Mouse (Mus musculus) CD4-positive helper T cell, adult 2 months (primary cell): ENCODE results near the gene Hoxc4.

Experiments
- DNase-seq: peaks from one replicate; pipeline ENCODE4 v3.0.0-alpha.2; 2012; ENCODE audit warnings: low read depth, missing footprints, low spot score

The Hoxc4 gene

DNA sequence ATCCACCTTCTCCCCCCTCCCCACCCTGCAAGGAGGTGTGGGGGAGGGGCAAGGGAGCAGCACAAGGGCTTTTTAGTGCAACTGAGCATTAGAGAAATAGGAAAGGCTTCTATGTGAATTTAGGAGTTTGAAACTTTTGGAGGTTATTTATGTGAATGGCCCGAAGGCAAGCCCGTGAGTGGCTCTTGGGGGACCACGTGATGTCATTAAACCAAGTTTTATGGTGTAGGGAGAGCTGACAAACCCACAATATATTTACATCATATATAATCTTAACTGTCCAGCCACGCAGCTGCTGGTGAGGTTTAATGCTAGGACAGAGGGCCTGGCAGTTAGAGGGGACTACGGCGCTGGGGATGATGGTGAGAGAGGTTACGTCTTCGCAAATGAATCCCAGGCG, at the start of gene Hoxc4:
Gene Hoxc4 (plus strand): TSS at position 299 of the 400 bp plus-strand sequence.
- no peak for DNase-seq

DNA sequence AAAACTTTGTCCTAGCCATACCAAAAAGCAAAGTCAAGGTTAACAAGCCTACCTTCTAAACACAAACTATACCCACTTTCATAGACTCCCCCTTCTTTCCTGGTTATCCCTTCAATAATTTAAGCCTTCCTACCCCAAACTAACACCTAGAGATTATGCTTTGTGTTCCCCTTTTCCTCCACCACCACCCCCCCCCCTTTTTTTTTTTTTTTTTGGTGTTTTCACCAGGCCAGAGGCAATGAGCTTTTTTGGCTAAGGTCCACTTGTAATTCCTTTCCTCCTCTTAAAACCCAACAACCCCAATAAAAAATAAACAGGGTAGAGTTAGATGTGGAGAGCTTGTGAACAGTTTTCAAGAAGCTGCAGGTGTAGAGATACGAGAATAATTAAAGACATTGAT, 49.4 kb upstream of the Hoxc4 start:
- DNase-seq = no peak

DNA sequence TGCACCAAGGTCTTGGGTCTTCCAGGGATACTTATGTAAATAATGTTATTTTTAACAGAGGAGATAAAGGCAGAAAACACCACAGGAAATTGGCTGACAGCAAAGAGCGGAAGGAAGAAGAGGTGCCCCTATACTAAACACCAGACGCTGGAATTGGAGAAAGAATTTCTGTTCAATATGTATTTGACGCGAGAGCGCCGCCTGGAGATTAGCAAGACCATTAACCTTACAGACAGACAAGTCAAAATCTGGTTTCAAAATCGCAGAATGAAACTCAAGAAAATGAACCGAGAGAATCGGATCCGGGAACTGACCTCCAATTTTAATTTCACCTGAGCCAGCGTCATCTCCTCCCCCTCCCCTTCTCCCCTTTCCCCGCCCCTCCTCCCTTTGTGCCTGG, 48.0 kb upstream of the Hoxc4 start:
- DNase-seq = no peak

DNA sequence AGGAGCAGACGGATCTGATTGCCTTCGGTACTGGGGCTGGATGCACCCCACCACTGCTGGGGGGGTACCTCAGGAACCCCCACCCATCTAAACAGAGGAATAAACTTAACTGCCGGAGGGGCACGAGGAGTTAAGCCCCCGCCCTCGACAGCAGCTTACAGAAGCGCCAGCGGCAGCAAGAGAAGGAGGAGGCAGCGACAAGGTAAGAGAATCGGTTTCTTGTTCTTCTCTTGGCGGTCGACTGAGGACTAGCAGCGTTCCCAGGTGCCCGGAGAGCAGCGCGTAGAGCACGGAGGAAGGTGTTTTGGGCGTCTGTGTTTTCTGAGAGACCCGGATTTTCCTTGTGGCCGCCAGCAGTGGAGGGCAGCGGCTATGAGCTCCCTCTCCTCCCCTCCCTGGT, 46.5 kb upstream of the Hoxc4 start:
- DNase-seq = no peak

DNA sequence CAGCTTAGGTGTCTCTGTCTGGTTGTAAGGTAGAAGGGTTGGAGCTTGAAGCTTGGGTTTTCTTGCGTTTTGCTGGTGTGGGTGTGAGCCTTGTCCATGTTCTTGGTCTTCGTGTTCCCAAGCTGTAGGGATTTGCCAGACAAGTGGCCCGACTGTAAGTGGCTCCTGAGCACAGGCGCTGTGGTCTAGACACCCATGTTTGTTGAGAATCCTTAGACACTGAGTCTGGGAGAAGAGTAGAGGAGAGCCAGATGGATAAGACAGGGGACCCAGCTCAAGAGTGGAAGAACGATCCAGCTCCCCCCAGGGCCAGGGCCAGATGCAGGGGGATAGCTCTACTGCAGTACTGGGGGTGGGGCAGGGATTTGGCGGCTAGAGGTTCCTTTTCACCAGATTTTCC, 46.0 kb upstream of the Hoxc4 start:
- DNase-seq = no peak

DNA sequence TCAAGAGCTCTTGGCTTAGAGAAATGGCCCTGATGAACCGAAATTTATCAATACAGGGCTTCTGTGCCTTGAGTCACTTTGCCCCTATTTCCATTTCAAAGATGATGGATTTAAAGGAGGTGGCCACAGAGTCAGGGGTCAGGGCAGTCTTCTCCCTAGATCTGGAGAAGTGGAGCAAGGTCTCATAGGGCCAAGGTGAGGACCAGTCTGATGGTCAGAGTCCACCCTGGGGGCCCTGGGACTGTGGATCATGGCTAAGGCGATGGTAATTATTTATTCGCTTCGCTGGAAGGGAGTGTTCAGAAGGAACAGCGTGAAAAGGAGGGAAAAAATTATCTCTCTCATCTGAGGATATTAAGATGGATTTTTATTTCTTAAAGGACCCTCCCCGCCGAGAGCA, 43.7 kb upstream of the Hoxc4 start:
- no peak for DNase-seq

DNA sequence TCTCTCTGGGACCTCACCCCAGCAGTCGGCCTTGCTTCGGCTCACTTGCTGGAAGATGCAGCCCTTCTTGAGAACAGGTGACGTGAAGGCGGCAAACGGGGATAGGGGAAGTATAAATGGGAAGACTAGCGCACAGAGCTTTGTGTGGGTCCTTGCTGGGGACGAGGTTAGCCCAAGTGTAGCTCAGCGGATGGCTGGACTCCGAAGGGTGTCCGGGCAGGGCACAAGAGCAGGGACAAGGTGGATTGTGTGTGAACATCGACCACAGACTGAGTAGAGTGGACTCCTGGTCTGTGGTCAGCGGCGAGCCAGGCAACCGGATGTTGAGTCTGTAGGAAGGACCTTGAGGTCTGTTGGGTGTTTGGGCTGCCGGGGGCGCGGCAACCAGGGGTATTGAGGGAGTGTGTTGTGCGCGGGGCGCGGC, 43.0 kb upstream of the Hoxc4 start:
- DNase-seq = no peak

DNA sequence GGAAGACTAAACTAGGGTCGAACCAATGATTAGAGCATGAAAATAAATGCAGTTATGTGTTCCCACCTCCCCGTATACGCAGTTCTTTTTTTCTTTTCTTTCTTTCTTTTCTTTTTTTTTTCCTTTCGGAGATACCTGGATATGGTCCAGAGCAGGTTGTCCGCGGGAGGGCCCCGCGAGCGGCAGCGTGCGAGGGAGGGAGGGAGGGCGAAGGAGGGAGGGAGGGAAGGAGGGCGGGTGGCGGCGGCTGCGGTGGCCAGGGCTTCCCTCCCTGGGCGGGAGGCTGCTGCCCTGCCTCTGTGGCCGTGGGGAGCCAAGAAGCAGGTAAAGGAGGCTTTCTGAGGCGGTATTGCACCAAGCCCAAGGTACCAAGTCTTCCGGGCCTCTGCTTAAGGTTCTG, 42.6 kb upstream of the Hoxc4 start, which contains the start of gene Hoxc9:
Gene Hoxc9 (plus strand): TSS at position 269 of the 400 bp plus-strand sequence.
- DNase-seq = no peak

DNA sequence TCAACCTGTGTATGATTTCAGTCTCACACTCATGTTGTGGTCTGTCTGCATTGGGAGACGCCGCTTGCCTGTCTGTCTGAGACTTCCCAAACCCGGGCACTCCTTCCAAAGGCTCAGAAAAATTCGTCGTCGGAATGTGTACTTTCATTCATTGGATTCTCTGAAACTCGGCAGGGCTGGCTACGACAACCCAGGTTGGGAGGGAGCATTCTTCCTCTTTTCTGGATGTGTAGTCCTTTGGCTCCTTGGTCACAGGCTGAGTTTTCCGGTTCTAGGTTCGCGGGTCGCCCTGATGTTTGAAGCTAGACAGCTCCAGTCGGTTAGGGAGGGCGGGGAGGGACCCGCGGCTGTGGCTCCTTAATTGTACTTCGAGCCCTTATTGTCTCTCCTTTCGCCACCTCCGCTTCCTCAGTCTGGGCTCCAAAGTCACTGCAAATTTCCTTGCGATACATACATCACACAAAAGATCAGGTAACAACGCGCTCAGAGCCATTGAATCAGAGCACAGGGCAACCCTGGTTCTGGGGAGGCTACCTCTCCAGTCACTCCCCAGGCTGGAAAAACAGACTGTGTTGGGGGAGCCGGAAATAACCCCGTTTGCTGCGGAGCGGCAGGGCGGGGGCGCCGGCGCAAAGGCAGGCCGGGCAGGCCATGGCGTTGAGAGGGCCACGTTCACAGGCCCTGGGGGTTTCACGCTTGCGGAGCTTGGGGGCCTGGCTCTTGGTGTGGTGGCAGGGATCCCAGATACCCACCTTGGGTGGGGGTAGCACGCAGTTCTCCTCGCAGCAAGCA, 41.9 kb upstream of the Hoxc4 start:
- peak; percentile 37 for DNase-seq

DNA sequence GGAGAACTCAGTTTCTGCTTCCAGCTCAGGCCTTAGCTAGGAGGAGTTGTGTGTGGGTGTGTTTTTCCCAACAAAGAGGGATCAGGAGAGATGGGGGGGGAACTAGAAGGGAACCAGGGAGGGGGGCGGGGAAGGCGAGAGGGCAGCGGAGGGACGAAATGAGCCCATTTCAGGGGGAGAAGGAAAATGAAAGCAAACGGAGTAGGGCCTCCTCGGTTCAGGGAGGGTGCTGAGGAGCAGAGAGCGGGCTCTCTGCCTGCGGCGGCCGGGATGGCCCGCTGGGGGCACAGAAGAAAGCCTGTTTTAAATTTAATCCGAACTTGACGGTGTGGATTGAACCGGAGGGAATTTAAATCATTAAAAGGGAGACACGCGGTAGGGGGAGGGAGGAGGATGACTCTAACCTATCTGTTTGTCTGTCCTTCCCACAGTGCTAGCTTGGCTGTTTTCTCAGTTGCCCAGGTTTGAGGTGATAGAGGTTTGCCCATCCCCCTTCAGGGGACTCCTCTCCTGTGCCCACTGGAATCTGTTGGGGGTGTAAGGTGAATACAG, 41.2 kb upstream of the Hoxc4 start:
- DNase-seq = no peak

DNA sequence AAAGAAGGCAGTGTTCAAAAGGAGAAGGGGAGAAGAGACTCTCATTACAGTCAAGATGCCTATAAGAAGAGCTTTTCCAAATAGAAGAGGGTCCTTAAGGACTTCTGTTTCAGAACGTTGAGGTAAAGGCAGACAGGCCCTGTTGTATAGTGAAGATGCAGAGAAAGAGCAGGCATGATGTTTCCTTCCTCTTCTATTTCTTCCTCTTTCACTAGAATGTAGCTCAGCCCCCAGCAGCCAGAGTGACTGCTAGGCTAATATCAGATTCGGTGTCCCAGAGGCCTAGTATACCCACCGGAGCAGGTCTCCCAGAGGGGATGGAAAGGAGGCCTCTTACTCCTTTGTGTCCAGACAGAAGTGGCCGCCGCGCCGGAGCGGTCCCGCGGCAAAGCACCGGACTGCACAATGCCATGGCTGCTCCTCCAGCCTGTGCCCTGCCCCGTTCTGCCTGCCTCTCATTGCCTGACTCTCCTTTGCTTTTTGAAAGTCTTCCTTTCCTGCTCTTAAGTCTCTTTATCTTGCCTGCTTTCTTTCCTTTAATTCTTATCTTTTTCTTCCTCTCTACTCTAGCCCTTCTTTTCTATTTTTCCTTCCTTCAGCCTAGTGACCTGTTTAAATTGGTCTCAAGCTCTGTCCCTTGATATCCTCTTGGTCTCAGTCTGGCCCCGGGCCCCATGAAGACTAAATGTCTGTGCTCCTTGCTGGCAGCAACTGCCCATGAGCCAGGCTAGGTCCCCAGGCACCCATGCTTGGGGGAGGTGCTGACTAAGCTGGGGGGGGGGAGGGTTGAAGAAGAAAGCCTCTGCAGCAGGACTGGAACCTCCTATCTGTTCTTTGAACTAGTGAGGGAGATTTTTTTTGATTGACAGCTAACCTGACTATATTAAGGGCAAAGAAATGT, 39.9 kb upstream of the Hoxc4 start:
- DNase-seq = no peak

DNA sequence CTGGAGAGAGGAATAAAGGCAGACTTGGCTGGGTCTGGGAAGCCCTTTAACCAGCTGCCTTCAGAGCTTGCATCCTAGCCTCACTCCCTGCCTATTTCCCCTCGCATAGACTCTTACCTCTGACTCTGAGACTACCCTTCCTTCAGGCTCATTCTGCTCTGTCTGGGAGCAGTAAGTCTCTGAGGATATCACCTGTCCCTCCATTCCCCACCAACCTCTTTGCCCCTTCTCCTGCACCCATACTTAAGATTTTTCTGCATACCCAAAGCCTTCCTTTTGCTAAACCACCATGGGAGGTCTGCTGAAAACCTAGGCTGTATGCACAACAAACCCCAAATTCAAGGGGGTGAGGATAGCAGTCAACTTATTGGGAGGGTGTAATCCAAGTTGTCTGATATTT, 38.8 kb upstream of the Hoxc4 start:
- DNase-seq = no peak

DNA sequence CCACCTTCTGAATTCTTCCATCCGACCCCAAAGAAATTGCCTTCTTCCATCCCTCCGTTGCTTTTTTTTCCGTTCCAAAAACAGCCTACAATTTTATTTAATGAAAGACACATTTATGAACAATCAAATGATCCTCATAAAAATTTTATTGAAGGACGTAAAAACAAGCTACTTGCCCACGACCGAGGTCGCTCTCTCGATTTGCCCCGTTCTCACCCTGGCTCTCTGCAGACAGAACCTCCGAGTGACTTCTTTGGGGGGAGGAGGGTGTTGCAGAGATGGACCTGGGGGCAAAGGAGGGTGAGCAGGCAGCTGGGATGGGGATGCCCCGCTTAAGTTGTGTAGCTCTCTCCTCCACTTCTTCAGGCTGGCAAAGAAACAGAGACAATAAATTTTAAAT, 38.4 kb upstream of the Hoxc4 start:
- no peak for DNase-seq

DNA sequence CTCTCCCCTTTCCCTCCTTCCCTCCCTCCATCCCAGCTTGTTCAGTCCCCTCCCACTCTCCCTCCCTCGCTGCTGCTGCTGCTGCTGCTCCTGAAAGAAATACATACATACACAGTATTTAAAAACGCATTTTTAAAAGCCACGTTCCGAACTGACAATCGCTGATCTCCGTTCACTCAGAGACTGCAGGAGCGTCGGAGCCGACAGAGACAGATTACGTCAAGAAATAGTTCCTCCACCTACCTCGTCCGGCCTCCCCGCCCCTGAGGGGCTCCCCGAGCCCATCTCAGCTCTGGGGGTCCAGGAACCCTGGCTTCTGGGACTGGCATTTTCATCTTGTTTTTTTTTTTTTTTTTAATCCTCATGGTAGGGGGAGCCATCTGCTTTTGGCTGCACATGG, 37.8 kb upstream of the Hoxc4 start:
- no peak for DNase-seq

DNA sequence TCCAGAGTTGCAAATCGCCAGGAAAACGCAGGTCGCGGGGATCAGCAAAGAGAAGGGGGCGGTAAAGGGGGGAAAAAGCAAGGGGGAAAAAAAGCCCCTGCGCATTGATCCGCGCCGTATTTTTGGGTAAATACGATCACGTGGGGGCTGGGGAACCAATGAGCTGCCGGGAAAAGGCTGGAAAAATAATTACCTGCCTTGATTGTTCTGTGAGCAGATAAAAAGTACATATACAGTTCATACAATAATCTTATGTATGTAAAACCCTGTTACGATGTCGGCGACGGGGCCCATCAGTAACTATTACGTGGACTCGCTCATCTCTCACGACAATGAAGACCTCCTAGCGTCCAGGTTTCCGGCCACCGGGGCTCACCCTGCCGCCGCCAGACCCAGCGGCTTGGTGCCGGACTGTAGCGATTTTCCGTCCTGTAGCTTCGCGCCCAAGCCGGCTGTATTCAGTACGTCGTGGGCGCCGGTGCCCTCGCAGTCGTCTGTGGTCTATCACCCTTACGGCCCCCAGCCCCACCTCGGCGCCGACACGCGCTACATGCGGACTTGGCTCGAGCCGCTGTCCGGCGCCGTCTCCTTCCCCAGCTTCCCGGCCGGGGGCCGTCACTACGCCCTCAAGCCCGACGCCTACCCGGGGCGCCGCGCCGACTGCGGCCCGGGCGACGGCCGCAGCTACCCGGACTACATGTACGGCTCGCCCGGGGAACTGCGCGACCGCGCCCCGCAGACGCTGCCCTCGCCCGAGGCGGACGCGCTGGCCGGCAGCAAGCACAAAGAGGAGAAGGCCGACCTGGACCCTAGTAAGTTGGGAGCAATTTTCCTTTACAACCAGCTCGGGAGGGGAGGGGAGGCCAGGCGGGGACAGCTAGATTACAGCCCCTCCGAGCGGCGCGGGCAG, 37.1 kb upstream of the Hoxc4 start:
- peak; percentile 40 for DNase-seq

DNA sequence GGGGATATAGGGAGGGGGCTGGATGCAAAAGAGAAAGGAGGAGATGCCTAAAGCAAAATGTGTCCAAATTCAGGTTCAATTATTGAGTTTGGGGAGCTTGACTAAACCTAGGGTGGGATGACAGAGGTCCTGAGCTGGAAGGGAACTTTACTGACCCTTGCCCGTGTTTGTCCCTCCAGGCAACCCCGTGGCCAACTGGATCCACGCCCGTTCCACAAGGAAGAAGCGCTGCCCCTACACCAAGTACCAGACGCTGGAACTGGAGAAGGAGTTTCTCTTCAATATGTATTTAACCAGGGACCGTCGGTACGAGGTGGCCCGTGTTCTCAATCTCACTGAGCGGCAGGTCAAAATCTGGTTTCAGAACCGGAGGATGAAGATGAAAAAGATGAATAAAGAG, 35.0 kb upstream of the Hoxc4 start:
- no peak for DNase-seq

DNA sequence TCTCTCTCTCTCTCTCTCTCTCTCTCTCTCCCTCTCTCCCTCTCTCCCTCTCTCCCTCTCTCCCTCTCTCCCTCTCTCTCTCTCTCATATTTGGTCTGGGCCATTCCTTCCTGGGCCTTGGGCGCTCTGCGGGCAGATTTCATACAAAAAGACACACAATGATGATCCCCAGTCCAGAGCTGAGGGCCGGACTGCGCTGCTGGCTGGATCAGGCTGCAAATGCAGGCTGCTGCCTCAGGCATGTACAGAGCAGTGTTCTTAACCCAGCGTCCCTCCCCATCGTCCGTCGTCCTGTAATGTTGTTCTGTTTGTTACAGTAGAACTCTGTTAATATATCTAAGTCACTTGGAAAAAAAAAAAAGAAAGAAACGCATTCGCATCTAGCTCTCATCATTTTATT, 34.2 kb upstream of the Hoxc4 start:
- no peak for DNase-seq

DNA sequence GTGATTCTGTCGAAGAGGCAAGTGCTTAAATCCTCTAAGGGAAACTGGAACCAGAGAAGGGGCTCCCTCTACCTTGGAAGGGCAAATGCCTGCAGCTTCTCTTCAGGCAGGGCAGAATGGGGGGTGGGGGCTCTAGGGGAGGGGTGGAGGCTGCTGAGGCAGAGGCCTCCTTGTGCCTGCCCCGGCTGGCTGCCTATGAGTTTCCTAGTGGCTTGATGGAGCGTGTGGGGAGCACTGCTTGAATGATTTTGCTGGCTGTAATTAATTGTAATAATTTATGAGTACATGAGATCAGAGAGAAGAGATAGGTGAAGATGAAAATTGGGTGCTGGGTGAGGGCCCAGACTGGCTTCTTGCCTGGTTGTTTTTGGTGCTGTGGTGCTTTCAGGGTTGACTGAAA, 33.8 kb upstream of the Hoxc4 start:
- DNase-seq = no peak

DNA sequence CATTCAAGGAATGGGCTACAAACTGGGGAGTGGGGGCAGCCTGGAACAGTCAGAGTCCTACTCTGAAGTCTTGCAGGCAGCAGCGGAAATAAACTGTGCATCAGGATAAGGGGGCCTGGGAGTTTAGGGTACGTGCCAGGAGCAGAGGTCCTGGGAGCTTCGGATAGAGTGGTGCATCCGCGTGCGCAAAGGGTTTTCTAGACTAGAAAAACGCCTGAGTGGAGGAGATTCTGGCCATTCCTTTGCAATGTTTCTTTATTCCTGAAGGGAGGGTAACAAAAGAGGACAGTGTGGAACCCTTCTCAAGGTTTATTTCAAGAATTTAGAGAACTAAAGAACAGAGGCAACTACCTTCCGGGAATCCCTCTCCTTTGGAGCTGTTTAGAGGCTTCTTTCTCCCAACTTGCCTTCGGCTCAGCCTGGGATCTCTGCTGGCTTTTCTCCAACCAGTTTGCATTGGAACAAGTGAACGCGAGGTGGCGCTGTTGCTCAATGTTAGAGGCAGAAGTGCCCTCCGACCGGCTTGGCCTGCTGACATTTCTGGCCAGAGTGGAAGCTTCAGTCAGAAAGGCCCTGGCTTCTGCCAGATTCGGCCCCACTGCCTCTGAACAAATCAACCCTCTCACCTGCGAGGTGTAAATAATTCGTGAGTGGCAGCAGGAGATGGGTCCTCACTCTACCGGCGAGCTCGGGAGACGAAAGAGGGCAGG, 31.5 kb upstream of the Hoxc4 start:
- peak; percentile 67 for DNase-seq

DNA sequence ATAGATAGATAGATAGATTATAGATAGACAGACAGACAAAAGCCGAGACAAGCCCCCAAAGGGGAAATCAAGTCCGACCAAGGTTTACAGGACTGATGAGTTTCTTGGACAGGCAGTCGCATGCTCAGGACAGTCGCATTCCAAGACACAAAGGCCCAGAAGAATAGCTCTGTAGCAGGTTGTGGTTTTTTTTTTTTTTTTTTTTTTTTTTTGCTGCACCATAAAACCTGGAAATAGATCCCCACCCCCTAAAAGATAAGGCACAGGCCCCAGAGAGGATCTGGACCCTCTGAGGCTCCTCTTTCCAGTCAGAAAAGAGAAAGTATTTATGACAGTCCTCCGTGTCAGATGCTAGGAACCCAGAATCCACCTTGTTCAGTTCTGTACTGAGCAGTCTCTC, 30.7 kb upstream of the Hoxc4 start:
- no peak for DNase-seq
